Mouse (Mus musculus) embryo, embryonic 11.5 days (tissue): ENCODE measurements at regions not wholly inside any gene's neighbourhood (a gene's known extent, or its start where the extent isn't known, plus 50 kb on each side); places are given as distances from the start of the nearest gene placed in this dataset.

ENCODE experiments used
- DNase-seq: peaks from one replicate; pipeline ENCODE4 v3.0.0-alpha.2; 2012; ENCODE audit warnings: low read depth, low spot score

DNA sequence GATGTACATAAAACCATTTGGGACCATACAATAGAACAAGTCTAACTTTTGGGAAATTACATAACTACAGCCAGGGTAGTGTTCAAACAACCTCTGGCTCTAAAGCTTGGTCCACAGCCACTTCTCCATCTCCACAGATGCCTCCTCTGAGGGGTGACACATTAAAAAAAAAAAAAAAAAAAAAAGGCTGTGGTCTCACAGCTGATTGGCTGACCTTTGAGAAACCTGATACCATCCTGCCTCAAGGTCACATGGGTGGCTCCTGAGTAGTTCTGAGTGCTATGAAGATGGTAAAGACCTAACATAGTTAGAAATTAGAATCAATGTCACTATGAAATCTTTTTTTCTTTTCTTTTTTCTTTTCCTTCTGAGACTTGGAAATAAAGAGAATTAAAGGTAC lies 102.4 kb downstream of the Tmem182 start:
- no peak for DNase-seq

DNA sequence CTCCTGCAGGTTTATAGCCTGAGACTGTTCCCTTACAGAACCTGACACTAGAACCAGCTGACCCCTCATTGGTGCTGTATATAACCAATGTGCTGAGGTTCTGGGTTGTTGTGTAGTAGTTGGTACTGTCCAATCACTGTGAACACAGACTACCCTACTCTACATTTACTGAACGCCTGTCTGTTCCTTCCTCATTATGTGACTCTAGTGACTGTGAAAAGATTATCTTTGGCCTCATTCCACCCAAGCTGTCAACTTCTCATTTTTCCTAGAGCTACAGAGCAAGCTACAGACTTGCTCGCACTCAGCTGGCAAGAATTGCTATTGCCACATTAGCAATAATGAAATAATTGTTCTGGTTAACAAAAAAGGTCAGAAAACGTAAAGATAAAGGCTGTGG lies 108.2 kb downstream of the Tmem182 start:
- DNase-seq: no peak

DNA sequence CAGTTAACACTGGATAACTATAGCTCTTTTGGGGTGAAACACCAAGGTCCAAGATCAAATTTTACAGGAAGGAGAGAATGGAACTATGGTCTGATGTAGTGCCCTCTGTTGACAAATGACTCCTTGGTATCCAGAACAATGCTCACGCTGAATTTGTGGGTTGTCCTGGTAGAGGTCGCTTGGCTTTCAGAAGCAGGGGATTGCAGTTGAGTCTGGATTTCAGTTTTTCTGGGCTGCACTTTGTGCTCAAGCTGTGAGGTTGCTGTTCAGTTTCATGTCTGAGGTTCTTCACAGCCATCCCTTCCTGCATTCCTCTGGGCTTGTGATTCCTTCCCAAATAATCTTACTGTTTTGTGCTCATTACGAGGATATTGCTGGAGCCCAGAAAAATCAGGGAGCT lies 118.9 kb downstream of the Tmem182 start:
- DNase-seq: no peak

DNA sequence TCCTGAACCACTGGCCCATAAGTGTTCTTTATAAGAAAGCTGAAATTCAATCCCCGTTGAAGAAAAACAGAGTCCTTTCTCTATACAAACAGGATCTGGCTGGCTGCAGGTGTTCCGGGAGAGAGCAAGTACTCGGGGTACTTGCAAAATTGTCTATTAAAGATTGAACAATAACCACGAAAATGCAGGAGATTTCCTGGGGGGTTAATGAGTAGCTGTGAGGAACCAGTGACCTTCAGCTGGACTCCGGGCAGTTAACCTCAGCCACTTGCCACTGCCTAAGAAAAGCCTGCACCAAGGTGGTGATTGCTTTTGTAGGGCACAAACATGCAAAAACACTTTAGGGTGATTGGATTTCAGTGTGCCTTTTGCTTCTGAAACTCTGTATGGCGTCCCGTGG lies 119.4 kb downstream of the Tmem182 start:
- no peak for DNase-seq

DNA sequence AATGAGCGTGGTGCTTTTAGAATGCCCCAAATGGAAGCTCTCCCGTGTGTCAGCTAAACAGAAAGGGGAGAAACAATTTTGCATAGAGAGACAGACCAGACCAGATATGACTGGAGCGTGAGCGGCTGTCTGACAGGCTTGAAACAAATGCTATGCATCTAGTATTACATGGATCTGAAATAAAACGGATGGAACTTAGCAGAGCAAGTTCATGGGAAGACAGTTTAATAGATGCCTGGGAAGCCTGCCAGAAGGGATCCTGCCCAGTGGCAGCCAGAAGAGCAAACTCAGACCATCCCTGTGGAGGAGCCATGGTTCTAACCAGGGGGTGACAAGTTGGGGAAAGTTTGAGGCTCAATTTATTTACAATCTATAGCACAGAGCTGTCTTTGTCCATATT lies 126.0 kb downstream of the Tmem182 start:
- no peak for DNase-seq

DNA sequence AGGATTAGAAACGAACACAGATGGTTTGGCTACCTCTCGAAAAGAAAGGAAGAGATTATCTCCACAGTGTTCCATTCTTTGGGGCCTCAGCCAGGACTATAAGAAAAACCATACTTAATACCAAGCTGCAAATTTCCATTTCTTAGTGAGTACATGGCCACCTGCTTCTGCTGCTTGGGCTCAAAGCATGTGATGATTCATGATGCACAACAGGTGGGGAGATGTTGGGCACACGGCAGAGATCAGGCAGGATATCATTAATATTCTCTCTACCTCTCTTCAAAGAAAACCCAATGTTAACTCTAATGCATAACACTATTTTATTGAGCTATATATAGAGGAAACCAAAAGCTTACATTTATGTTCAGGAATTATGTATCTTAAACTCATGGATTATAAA lies 131.3 kb downstream of the Tmem182 start:
- DNase-seq: no peak

DNA sequence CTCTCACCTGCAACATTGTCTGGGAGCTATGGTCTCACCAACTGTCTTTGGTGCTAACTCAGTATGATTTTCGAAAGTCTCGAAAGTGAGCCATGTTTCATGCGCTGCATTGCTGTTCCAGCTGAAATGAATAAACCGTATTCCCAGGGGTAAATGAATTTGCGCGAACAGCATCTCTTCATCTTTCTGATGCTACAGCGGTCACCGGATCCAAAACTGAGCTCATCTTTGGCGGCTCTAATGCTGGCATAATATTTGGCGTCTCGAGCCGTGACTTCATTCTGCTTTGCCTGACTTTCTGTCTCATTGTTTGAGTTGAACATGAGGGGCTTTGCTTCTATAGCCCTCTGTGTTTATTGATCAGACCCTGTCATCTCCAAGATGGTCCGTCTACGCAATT lies 137.3 kb downstream of the Tmem182 start:
- no peak for DNase-seq

DNA sequence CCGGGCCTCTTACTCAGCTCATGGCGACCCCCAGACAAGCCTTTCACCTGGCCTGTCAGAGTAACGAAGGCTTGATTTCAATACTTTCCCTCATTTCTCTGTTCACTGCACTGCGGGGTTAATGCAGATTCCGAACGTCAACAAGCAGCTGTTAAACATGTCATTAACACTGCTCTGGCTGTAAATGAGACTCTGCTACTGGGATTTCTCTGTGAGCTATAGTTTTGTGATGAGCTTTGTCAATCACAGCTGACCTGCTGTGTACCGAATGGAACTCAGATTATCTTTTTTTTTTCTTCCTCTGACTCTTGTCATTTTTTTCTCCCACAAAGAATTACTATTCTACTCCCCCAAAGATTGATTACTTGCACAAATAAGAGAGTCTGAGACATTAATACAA lies 137.8 kb downstream of the Tmem182 start:
- DNase-seq: no peak

DNA sequence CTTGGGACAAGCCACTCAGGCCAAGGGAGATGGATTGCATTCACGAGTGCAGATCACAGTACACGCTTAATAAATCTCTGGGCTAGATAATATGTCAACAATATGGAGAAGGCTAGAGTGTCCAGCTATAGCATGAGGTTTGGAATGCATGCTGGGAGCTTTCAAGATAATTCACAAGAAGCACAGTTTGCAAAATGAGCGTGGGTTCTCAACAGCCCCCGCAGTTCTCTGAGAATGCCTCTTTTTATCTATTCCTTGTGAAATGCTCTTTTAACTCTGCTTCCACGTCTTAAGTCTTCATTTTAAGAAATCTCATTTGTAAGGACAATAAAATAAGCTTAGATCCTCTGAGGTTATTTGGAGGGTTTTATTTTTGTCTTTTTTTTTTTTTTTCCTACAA lies 145.2 kb downstream of the Tmem182 start:
- DNase-seq: no peak

DNA sequence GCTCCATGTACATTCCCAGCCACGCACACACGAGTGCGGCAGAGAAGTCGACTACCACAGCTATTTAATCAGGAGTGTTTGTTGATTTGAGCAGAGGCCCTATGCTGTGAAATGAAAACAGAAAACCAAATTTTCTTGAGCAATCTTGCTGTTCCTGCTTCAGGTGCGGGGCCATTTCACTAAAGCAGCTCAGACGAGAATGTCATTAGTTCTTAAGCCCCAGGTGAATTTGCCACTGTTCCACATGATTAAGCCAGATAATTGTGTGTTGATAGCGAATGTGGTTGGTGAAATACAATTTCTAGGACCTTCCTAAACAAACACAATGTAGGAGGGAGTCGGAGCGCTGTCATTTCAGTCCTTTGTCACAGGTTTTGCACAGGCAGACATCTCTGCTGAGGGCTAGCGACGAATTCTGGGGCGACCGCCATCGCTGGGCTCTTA lies 149.3 kb downstream of the Tmem182 start:
- DNase-seq: no peak

DNA sequence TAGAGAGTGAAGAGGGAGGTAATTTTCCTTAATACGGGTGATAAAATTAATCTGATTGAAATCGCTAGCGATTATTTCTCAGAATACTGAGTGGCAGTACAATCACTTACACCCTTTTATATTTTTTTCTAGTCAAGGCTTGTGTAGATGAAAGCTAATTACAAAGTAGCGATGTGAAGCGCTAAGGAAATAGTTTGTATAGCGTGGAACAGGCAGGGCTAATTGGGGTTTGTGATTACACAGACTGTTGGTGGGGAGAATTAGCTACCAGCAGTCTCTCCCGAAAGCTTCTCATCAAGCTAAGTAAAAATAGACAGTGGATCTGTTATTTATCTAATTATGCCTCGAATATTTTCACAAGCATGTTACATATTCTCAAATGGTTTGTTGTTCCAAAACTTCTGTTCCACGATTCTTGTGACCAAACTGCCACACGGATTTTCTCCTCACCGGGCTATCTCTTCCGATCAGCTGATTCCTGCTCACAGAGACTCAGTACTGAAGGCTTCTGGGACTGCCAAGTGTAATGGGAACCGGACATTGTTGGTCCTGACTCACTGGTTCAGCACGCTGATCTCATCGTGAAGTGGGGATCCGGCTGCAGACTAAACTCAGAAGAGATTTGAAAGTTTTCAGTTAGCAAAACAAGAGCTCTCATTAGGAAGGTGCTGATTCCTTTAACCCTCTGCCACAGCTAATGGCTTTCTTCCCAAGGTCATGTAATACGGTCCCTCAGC lies 162.5 kb downstream of the Tmem182 start:
- no peak for DNase-seq

DNA sequence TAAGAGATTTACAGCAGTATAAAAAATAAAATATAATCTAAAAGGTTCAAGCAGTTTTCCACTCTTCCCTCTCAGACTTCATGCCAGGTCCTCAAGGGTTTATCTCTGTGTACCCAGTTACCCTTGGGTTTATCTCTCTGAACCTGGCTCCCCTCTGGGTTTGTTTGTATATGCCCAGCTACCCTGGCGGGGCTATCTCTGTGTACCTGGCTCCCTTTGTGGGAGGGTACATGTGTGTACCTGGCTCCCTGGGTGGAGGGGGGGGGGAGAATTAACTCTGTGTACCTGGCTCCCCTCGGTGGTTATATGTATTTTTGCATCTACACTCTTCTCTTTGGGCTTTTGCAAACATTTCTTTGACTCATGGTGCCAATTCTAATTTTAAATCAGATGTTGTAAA lies 178.4 kb downstream of the Tmem182 start:
- DNase-seq: no peak

DNA sequence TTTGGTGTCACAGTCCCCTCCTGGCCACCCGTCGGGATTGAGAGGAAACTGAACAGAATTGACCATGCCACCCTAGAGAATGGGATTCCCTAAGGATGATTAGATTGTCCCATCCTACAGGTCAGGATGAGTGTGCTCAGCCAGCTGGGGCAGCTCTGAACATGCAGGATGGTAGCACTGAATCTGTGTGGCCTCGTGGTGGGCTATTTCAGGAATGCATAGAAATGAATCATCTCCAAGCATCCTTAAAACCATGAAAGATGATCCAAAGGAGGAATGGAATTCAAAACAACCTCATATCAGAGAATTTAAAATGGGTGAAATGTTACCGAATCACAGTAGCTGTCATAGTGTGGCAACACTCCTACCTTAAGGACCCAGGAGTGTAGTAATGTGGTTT lies 187.9 kb downstream of the Tmem182 start:
- no peak for DNase-seq

DNA sequence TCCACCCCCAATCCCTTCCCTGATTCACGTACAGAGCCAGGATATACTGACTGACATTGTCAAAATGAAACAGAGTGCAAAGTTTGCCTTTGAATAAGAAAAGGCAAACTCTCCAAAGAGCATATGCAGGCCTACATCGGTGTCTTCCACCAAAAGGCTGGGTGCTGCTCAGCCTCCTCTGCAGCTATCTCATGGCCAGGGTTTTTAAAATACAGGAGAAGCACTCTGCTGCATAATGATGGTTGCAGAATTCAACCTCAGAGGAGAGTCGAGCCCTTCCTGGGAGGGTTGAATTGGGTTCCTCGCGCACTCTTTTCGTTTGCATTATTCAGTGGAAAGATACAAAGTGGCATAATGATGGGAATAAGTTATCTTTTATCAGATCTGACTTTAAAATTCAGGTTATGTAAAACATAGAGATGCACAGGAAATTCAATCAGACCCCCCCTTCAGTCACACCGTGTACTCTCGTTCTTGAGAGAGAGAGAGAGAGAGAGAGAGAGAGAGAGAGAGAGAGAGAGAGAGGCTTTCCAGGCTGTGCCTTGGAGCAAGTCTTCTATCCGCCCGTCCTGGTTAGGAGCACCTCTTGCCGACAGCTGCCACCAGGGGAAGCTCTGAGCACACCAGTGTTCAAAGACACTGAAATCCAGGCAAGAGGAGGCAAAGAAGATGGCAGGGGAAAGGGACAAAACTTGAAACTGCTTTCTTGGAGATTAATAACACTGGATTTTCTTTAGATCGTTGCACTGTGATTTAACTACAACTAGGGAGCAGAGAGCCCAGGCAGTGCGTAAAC lies 196.0 kb downstream of the Tmem182 start:
- peak; percentile 20 for DNase-seq

DNA sequence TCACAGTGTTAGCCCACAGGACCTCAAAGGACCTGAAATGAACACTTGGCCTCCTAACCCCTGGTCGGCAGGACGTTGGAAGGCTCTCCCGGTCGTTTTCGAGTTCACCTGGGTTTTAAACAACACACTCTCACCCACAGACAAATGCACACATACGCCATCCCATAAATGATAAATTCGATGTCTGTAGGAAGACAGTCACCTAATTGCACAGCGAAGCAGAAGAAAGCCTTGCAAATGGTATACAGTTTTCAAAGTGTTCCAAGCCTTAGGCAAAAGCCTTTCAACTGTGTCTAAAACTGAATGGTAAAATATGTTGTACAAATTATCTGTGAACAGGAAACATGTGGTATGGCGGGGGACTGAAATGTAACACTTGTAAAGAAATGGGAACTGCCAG lies 196.6 kb downstream of the Tmem182 start:
- DNase-seq: no peak

DNA sequence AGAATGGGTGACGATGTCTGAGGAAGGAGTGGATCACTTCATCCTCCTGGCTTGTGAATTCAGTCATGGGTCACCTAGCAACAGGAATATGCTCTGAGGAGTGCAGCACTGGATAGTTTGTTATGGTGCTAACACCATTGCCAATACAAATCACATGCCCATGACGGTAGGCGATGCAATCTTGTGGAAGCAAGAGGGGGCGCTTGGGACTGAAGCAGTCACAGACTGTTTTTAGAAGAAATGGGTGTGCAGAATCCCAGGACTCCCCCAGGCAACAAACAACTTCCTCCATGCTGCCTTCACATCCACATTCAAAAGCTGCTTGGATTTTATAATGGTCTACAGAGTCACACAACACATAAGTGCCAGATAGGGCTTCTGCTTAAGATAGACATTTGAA lies 221.5 kb downstream of the Tmem182 start:
- DNase-seq: no peak

DNA sequence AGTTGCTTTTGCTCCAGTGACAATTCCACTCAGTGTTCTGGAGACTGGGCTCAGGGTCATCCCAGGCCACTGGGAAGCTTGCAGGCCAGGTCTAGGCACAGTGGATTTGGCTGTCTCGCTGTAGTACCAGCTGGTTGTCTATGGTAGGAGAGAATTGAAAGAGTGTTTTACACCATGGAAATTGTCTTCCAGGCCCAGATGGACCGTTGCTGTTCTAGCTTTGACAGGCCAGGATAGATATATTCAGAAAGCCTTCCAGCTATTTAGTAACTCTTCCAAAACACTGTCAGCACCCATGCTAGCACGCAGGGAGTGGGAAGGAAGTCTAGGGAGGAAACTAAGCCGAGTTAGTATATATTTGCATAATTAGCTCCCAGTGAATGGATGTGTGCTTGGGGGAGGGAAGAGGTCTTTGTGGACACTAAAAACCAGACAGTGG lies 222.2 kb downstream of the Tmem182 start:
- DNase-seq: no peak

DNA sequence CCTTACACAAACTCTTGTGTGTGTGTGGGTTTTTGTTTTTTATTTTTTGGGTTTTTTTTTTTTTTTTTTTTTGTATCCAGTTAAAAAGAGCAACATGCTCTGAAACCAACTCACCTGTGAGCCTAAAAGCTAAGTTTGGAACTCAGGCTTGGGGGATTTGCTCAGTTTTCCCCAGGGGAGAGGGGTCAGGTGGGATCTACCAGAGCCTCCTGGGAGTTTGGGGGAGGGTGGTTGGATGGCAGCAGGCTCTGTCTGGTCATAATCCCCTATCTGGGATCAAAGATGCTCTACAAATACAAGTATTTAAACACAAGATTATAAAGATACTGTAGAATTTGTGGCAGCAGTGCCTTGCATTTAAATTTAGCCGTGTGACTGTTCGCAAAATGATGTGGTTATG lies 222.6 kb downstream of the Tmem182 start:
- no peak for DNase-seq

DNA sequence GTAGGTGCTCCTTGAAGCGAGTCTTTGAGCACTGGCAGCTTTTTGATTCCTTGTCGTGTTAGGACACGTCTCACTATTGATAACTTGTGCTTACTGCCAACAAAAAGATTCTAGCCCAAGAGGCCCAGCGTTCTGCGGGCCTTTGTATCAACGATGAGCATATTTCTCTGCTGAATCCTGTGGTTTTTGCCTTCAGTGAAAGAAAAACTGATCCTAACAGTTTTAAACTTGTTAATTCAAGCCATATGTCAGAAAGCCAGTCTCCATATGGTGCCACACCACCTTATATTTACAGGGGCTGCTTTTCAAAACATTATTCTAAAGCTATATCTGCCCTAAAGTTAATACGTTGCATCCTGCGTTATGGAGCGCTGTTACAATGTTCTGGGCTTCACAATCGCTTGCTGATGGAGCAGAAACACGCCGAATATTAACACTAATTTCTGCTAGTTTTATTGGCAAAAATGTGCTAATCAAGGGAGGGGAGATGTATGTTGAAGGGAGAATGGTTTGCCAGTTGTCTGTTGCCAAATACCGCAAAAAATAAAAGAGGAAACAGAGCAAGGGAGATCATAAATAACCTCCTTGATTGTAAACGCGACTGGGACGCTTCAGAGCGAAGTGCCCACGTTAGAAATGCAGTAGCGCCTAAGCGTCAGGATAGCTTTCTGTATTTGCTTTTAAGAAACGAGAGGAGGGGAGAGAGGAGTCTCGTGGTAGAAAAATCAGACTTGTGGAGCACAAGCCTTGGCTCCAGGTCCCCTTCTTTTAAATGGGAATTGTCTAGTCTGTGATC lies 229.9 kb downstream of the Tmem182 start:
- DNase-seq: no peak

DNA sequence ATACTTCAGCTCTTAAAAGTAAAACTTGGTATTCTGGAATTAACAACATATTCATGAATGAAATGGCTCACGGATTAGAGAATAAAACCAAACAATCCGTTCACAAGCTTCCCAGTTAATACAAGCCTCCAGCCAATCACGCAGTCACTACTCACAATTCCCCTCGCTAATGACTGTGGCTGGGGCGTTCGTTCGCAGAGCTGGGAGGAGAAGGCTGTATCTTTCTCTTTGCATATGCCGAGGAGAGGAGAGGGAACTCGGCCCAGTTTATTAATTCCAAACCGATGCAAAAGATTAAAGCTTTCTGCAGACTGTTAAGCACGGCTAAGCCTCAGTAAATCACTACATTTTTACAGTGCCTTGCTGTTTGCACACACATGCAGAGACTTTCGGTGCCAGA lies 231.5 kb downstream of the Tmem182 start:
- no peak for DNase-seq

DNA sequence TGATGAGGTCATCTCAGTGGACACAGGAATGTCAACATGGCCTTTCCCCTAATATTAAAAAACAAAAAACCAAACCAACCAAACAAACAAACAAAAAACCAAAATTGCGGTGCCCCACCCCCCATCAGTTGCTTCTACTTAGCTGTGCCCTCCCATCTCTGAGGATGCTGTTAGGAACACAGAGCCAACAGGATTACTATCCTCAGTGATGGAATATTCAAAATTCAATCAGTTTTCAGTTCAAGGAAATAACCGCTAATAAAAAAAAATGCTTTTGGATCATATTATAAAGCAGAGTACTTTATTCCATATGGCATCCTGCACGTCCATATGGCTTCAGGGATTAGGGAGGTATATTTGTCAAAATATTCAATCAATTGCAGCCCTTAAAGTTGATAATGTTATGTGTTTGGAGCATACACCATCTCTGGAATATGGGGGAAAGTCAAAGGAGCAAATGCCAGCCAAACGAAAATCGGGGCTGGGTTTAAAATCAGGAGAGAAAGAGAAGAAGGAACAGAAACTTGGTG lies 249.1 kb downstream of the Tmem182 start:
- DNase-seq: no peak

DNA sequence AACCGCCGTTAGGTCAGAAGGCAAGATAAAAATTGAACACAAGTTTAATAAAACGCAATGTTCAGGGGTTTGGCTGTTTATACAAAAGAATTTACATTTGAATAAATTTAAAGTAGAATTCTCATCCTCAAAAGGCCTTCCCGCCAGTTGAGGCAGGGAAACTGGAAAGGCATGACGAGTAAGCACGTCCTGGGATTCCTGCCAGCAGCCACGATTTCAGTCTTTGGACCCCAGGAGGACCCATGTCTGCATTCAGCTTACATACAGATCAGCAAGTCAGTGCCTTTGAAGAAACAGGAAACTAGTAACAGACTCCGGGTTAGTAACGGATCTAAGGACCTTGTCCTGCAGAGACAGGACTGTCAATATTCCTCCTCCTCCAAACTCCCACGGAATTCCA lies 250.4 kb downstream of the Tmem182 start:
- no peak for DNase-seq
